Mouse (Mus musculus) heart, adult 2 months (tissue): ENCODE data around the gene Tpr. TPM values are rescaled to one million over a fixed set of nuclear protein-coding genes. Genes with fewer than 3 reads are reported as not detected.

Experiments
- DNase-seq, 2 experiments: peaks; one replicate each; pipeline ENCODE4 v3.0.0; 2021
- H3K27ac ChIP-seq: fragments of 200-600 bp; 2 replicates; pipeline ENCODE4 v1.8.1; 2022
- H3K27me3 ChIP-seq: fragments of 200-500 bp; 2 replicates; pipeline ENCODE4 v1.6.1; 2012; ENCODE audit warnings: mild to moderate bottlenecking, low read length, inconsistent platforms, mixed read lengths; ENCODE audit not compliant: control insufficient read depth, insufficient read depth
- H3K36me3 ChIP-seq: fragments of 200-500 bp; 2 replicates; pipeline ENCODE4 v1.6.1; 2012; ENCODE audit warnings: low read length, inconsistent platforms; ENCODE audit not compliant: control insufficient read depth, insufficient read depth
- H3K4me1 ChIP-seq: fragments of 200-500 bp; 2 replicates; pipeline ENCODE4 v1.6.1; 2011; ENCODE audit warnings: low read length; ENCODE audit not compliant: control insufficient read depth, insufficient read depth
- H3K4me3 ChIP-seq: fragments of 200-600 bp; 2 replicates; pipeline ENCODE4 v1.8.1; 2022
- H3K79me2 ChIP-seq: fragments of 200-500 bp; replicated peaks from 2 replicates; pipeline ENCODE4 v1.6.1; 2012; ENCODE audit warnings: mild to moderate bottlenecking, inconsistent platforms, low read length, moderate library complexity, mixed read lengths; ENCODE audit not compliant: control insufficient read depth, insufficient read depth
- H3K9ac ChIP-seq: fragments of 200-500 bp; 2 replicates; pipeline ENCODE4 v1.6.1; 2012; ENCODE audit warnings: low read depth, mild to moderate bottlenecking, control low read depth, inconsistent platforms, low read length, mixed read lengths
- CTCF ChIP-seq: fragments of 200-600 bp; IDR thresholded peaks from 2 replicates; pipeline ENCODE4 v1.8.1; 2022; ENCODE audit warnings: antibody characterized with exemption, mild to moderate bottlenecking, moderate library complexity
- EP300 ChIP-seq: fragments of 200-500 bp; IDR thresholded peaks from 2 replicates; pipeline ENCODE4 v1.6.1; 2011; ENCODE audit warnings: low read depth, low read length, control low read depth; ENCODE audit not compliant: insufficient read depth
- POLR2A ChIP-seq: fragments of 200-500 bp; IDR thresholded peaks from 2 replicates; pipeline ENCODE4 v1.6.1; 2011; ENCODE audit warnings: mild to moderate bottlenecking, low read depth, low read length, control low read depth; ENCODE audit not compliant: insufficient read depth
- WGBS: fragments of 180-500 bp; shearing (Covaris S2); methylation state at CpG from one replicate; pipeline ENCODE4 v1.1.7; 2018; 5-methylcytosine and 5-hydroxymethylcytosine counted together
- intact Hi-C: fragments of 180-260 bp; cut with DNase I; formaldehyde crosslinking; loops from one replicate; pipeline ENCODE4 v1.15.1; 2025
- polyA plus RNA-seq: library from polyadenylated mRNA; depleted of rRNA; stranded (reverse); fragments of >200 nt; gene quantifications from 2 replicates; pipeline ENCODE4 v1.2.3, GENCODE M21; 2012
- total RNA-seq, 2 experiments: library from RNA; stranded (reverse); gene quantifications; 2 replicates each; pipeline ENCODE4 v1.2.3; 2021

Tpr gene
- total and polyA plus RNA-seq, 3 experiments = 58.1 to 125 (median 109) TPM

DNA sequence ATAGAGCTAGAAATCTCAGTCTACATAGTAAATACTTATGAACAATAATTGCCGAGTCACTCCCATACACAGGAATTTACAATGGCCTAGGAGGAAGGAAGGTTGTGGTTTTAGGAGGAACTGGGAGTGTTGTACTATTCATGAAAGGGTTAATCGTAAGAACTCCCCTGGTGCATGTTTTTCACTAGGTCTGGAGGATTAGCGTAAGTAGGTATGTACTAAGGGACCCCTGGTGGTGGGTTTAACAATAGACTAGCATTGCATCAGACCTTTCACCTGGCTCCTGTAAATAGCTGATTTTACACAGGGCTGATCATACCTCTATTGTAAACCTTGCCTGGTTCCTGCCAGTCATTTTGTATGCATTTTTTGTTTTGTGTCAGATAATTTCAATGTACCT lies 33.6 kb downstream of the Tpr start:
- no peak overlapping the region for H3K4me3 ChIP-seq
- peak; percentile 16; the same call in 1 of the 2 replicates for TF ChIP-seq CTCF
- no peak for TF ChIP-seq POLR2A
- no peak for TF ChIP-seq EP300
- intact Hi-C loops = no loop called here
- H3K79me2 ChIP-seq = no peaks in the 10 kb centered on the region
- peaks cover 26% of the 10 kb centered on the region for H3K36me3 ChIP-seq
- no peak overlapping the region for H3K9ac ChIP-seq
- H3K27ac ChIP-seq = no peak overlapping the region
- H3K27me3 ChIP-seq = no peaks in the 10 kb centered on the region
- DNase-seq = no peak
- WGBS = 77% methylated on average over 3 of the region's 3 CpGs
- no peaks in the 10 kb centered on the region for H3K4me1 ChIP-seq

DNA sequence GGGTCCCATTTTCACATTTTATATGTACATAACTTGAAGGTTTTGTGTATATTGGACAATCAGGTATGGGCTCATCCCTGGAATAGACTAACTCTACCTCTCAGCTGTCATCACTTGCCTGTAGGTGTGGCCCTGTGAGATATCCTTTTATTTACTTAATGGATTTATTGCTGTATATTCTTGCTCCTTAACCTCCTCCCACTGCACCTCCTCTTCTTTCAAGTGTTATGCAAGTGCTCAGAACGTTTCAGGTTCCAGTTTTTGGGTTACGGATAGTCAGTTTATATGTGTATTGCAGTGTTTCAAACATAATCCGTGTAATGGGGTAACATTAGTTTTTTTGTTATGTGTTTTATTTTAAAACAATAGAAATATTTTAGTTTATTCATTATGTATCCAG lies 46.0 kb downstream of the Tpr start:
- Histone ChIP-seq H3K9ac (no peak overlapping the region), H3K36me3 (peaks cover 11% of the 10 kb centered on the region), H3K4me3 (no peak overlapping the region), H3K79me2 (no peaks in the 10 kb centered on the region), H3K27me3 (no peaks in the 10 kb centered on the region), H3K4me1 (no peaks in the 10 kb centered on the region), H3K27ac (no peak overlapping the region)
- intact Hi-C loops = no loop called here
- DNase-seq = no peak
- no peak for TF ChIP-seq POLR2A
- 87% methylated on average over 3 of the region's 3 CpGs for WGBS

DNA sequence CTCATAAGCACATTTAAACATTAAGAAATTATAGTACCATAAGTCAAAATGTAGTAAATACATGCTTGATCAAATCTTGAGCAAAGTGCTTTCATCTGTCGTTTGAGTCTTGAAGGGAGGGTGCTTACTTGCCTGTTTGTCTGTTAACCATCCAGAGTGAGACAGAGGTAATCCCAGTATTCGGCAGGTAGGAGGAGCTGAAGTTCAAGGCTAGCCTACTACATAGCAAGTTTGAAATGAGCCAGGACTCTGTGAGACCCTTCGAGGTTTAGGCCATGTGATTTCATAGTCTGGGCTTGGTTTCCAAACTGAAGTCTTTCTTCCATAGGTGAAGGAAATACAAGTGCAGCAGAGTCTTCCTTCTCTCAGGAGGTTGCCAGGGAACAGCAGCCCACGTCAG lies 49.1 kb downstream of the Tpr start:
- no peaks in the 10 kb centered on the region for H3K4me1 ChIP-seq
- H3K36me3 ChIP-seq = peaks cover 6% of the 10 kb centered on the region
- no peak overlapping the region for H3K27ac ChIP-seq
- H3K4me3 ChIP-seq = no peak overlapping the region
- no peaks in the 10 kb centered on the region for H3K27me3 ChIP-seq
- no peaks in the 10 kb centered on the region for H3K79me2 ChIP-seq
- intact Hi-C loops = loop anchor here (2.0 kb wide), 1 partner anchor 55 kb away; no protein-coding TSS in a partner anchor
- TF ChIP-seq EP300 = no peak
- peak; percentile 38 for TF ChIP-seq CTCF
- WGBS = 79% methylated on average over 4 of the region's 4 CpGs
- no peak for DNase-seq
- no peak overlapping the region for H3K9ac ChIP-seq

DNA sequence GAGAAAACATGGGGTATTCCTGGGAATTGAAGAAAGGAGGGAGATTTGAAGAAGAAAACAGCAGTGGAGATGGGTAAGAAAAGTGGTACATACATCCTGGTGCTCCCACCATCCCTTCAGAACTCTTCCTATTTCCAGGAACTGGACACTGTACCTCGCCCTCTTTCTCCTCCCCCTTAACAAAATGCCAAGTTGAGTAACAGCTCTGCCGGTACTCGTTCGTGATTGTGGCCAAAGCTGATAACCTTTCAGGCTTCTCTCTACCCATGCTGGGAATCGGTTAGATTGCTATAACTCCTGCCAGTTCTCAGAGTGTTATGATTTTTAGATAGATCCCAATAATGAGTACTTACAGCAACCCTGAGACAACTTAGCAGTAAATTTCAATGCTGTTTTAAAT lies 66.3 kb downstream of the Tpr start:
- DNase-seq = no peak
- Histone ChIP-seq H3K27ac (peak overlapping the region; percentile 77), H3K4me3 (no peak overlapping the region), H3K27me3 (no peaks in the 10 kb centered on the region), H3K9ac (no peak overlapping the region), H3K36me3 (peaks cover 6% of the 10 kb centered on the region), H3K79me2 (no peaks in the 10 kb centered on the region), H3K4me1 (peaks cover 5% of the 10 kb centered on the region)
- intact Hi-C loops = no loop called here
- no peak for TF ChIP-seq POLR2A
- 27% methylated on average over 5 of the region's 5 CpGs for WGBS

DNA sequence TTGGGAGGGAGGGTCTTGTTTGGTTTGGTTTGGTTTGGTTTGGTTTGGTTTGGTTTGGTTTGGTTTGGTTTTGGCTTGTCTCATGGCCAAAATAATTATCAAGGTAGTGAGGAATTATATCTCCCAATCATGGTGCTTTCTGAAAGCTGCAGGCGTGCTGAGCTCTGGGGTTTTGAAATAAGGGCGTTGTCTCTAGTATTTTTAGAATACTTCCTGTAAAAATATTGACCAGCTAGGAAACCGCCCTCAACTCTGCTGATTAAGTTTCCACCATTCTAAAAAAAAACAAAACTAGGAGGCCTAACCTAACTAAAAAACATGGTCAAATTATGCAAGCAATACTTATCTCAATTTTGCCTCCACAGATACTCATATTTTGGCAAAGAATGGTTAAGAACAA lies 67.0 kb downstream of the Tpr start:
- no peak for TF ChIP-seq POLR2A
- no peak for TF ChIP-seq EP300
- TF ChIP-seq CTCF = no peak
- DNase-seq = no peak
- Histone ChIP-seq H3K36me3 (peaks cover 6% of the 10 kb centered on the region), H3K27ac (peak overlapping the region; percentile 77), H3K27me3 (no peaks in the 10 kb centered on the region), H3K4me3 (no peak overlapping the region), H3K4me1 (peaks cover 5% of the 10 kb centered on the region), H3K9ac (no peak overlapping the region), H3K79me2 (no peaks in the 10 kb centered on the region)
- 42% methylated on average over 3 of the region's 3 CpGs for WGBS
- intact Hi-C loops = no loop called here

DNA sequence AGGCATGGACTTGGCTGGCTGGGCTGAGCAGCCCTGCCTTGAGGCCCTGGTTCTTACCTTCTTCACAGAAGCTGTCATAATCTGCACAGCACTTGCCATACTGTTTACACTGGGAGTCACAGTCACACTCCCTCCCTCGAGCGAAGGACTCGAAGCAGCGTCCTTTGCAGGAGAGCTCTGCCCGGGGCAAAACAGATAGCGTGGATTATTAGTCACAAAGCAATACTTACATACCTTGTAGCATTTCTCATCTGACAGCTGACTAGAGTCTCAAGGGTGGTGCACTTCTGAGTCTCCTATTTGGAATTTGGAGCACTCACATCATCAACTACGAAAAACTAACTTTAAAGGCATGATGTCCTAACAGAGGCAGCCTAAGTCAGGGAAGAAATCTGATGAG lies 68.0 kb downstream of the Tpr start:
- WGBS = 61% methylated on average over 7 of the region's 7 CpGs
- Histone ChIP-seq H3K9ac (no peak overlapping the region), H3K4me1 (peaks cover 5% of the 10 kb centered on the region), H3K27ac (peak overlapping the region; percentile 70), H3K4me3 (no peak overlapping the region), H3K79me2 (no peaks in the 10 kb centered on the region), H3K27me3 (no peaks in the 10 kb centered on the region), H3K36me3 (peaks cover 6% of the 10 kb centered on the region)
- TF ChIP-seq EP300 (no peak), POLR2A (no peak), CTCF (no peak)
- no peak for DNase-seq
- intact Hi-C loops = loop anchor here (5.0 kb wide), 1 partner anchor 37 kb away; no protein-coding TSS in a partner anchor

DNA sequence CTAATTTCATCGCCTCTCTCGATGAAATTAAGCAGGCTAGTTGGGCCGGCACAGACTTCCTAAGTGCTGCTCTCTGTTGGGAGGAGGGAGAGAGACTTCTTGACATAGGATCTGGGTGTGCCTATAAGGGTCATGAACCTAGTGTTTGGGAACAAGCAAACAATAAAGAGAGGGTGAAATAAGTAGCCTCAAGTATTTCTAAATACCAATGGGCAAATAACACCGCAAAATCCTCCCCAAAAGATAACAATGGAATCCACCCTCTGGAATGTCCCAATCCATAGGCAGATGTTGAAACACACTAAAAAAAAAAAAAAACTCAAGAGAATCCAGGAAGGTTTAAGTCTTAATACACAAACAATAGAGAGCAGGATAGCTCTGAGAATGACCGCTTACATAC lies 70.4 kb downstream of the Tpr start:
- WGBS = 42% methylated on average over 5 of the region's 5 CpGs
- H3K4me1 ChIP-seq = peaks cover 6% of the 10 kb centered on the region
- H3K9ac ChIP-seq = no peak overlapping the region
- no peak overlapping the region for H3K4me3 ChIP-seq
- H3K36me3 ChIP-seq = peaks cover 6% of the 10 kb centered on the region
- DNase-seq = no peak
- TF ChIP-seq EP300 (no peak), CTCF (no peak), POLR2A (no peak)
- no peak overlapping the region for H3K27ac ChIP-seq
- no peaks in the 10 kb centered on the region for H3K79me2 ChIP-seq
- intact Hi-C loops = loop anchor here (5.0 kb wide), 1 partner anchor 34 kb away; no protein-coding TSS in a partner anchor
- H3K27me3 ChIP-seq = no peaks in the 10 kb centered on the region
